Mouse (Mus musculus): ENCODE results near the gene Rpl38. TPM values are rescaled to one million over a fixed set of nuclear protein-coding genes. Genes with fewer than 3 reads are reported as not detected.
A peak's percentile ranks its signal among the peaks of the same experiment; 100 is the strongest.

Gene Rpl38
- polyA plus RNA-seq, 1 experiment from 2014 or later, result 747 TPM

GRCm38 (mm10) chr11:114698496-114698895, 30.2 kb downstream of the Rpl38 start:
- Histone ChIP-seq H3K9ac (no peak overlapping the region), H3K27me3 (no peaks in the 10 kb centered on the region), H3K4me1 (replicated peaks) (peaks cover 5% of the 10 kb centered on the region), H3K4me2 (no peak overlapping the region), H3K36me3 (no peaks in the 10 kb centered on the region), H3K27ac (replicated peaks) (no peak overlapping the region), H3K4me3 (no peak overlapping the region), H3K9me3 (no peaks in the 10 kb centered on the region)
- no peak for ATAC-seq (ENCODE audit: low FRiP score, low read depth)
- WGBS, result 95% methylated on average over 7 of the region's 7 CpGs

GRCm38 (mm10) chr11:114699511-114699910, 31.2 kb downstream of the Rpl38 start:
- Histone ChIP-seq H3K27ac (replicated peaks) (no peak overlapping the region), H3K4me1 (replicated peaks) (peaks cover 15% of the 10 kb centered on the region), H3K4me2 (no peak overlapping the region), H3K9ac (no peak overlapping the region), H3K4me3 (no peak overlapping the region), H3K27me3 (no peaks in the 10 kb centered on the region), H3K36me3 (no peaks in the 10 kb centered on the region), H3K9me3 (no peaks in the 10 kb centered on the region)
- WGBS, result 91% methylated on average over 12 of the region's 12 CpGs
- ATAC-seq (ENCODE audit: low FRiP score, low read depth), result no peak

DNA sequence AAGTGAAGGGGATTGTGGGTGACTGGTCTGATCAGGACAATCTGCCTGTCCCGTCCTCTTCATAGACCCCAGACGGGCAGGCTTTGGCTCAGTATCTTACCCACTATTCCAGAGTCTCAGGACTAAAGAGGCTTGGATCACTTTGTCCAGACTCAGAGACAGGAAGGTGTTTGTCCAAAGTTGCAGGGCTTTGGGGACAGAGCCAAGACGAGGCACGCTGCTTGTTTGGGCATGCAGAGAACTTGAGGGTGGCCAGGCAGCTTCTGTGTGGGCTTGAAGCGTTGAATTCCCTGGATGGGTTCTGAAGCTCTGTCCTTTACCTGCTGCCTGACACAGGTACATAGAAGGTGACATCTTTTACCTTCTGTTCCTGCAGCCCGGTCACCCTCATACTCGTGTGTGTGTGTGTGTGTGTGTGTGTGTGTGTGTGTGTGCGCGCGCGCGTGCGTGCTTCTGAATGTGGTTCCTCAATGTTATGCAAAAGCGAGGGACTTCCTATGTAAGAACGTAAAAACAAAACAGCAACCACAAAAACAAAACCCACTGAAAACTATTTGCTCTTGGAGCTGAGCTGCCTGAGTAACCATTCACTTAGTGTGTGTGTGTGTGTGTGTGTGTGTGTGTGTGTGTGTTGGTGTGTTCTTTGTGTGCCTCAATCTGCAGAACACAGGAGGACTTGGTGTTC, 34.1 kb downstream of the Rpl38 start:
- no peaks in the 10 kb centered on the region for H3K36me3 ChIP-seq
- no peak overlapping the region for H3K4me2 ChIP-seq
- 87% methylated on average over 15 of the region's 15 CpGs for WGBS

DNA sequence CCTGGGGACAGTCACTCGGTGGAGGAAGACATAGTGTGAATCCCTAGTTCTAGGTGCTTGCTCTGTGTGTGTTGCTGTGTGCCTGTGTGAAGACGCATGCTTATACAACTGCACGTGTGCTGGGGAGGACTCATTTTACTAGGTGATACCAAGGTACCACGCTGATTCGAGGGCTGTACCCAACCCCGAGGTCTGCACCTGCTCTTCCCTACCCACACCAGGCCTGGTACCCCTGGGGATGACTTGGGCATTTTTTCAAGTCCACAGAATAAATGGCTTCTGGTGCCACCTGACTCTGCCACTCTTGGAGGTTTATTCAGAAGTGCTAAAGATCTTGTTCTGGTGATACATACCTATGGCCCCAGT, 34.7 kb downstream of the Rpl38 start:
- Histone ChIP-seq H3K9me3 (no peaks in the 10 kb centered on the region), H3K27ac (replicated peaks) (no peak overlapping the region), H3K4me2 (no peak overlapping the region), H3K4me3 (no peak overlapping the region), H3K36me3 (no peaks in the 10 kb centered on the region), H3K9ac (no peak overlapping the region), H3K27me3 (no peaks in the 10 kb centered on the region), H3K4me1 (replicated peaks) (peaks cover 19% of the 10 kb centered on the region)
- no peak for ATAC-seq (ENCODE audit: low FRiP score, low read depth)
- 80% methylated on average over 6 of the region's 6 CpGs for WGBS

More for the DNA sequence above, 34.1 kb downstream of the Rpl38 start:
- Histone ChIP-seq H3K9ac (no peak overlapping the region), H3K4me3 (no peak overlapping the region), H3K27me3 (no peaks in the 10 kb centered on the region), H3K4me1 (replicated peaks) (peaks cover 19% of the 10 kb centered on the region), H3K27ac (replicated peaks) (no peak overlapping the region), H3K9me3 (no peaks in the 10 kb centered on the region)
- no peak for ATAC-seq (ENCODE audit: low FRiP score, low read depth)

GRCm38 (mm10) chr11:114704071-114704913, 36.0 kb downstream of the Rpl38 start:
- peaks cover 19% of the 10 kb centered on the region for H3K4me1 ChIP-seq (replicated peaks)
- H3K4me2 ChIP-seq, result peak overlapping the region; percentile 19; the same call in 1 of the 2 replicates
- H3K9ac ChIP-seq, result no peak overlapping the region
- no peaks in the 10 kb centered on the region for H3K9me3 ChIP-seq
- H3K27me3 ChIP-seq, result no peaks in the 10 kb centered on the region
- H3K36me3 ChIP-seq, result no peaks in the 10 kb centered on the region
- no peak overlapping the region for H3K4me3 ChIP-seq
- ATAC-seq (ENCODE audit: low FRiP score, low read depth), result peak; percentile 92
- H3K27ac ChIP-seq (replicated peaks), result peak overlapping the region; percentile 64
- WGBS, result 29% methylated on average over 22 of the region's 22 CpGs

DNA sequence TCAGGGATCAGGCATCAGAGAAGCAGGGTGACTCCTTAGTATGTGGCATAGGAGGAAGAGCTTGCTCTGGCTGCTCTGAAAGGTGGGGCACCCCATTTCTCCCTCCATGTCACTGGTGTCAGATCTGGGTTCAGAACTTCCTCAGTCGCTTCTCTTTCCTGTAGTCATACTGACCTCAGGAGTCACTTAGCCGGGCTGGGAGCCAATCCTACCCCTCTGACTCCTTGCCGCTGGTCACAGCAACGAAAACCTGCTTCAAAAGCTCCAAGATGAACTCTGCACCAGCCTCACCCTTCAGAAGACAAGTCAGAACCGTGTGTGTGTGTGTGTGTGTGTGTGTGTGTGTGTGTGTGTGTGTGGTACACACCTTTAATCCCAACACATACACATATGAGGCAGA, 38.0 kb downstream of the Rpl38 start:
- ATAC-seq (ENCODE audit: low FRiP score, low read depth), result no peak
- H3K4me3 ChIP-seq, result no peak overlapping the region
- no peak overlapping the region for H3K27ac ChIP-seq (replicated peaks)
- 88% methylated on average over 5 of the region's 5 CpGs for WGBS
- H3K9me3 ChIP-seq, result no peaks in the 10 kb centered on the region
- H3K4me2 ChIP-seq, result no peak overlapping the region
- peaks cover 19% of the 10 kb centered on the region for H3K4me1 ChIP-seq (replicated peaks)
- H3K9ac ChIP-seq, result no peak overlapping the region
- no peaks in the 10 kb centered on the region for H3K36me3 ChIP-seq
- H3K27me3 ChIP-seq, result no peaks in the 10 kb centered on the region

- Histone ChIP-seq H3K36me3 (no peaks in the 10 kb centered on the region), H3K9ac (no peak overlapping the region), H3K4me2 (no peak overlapping the region), H3K27me3 (no peaks in the 10 kb centered on the region), H3K4me3 (no peak overlapping the region), H3K27ac (replicated peaks) (no peak overlapping the region), H3K4me1 (replicated peaks) (peaks cover 8% of the 10 kb centered on the region; the same call in 1 of the 2 replicates), H3K9me3 (no peaks in the 10 kb centered on the region)
- no peak for ATAC-seq (ENCODE audit: low FRiP score, low read depth)
- 81% methylated on average over 3 of the region's 3 CpGs for WGBS
Observed at GRCm38 (mm10) chr11:114711393-114711792, 43.1 kb downstream of the Rpl38 start.

- Histone ChIP-seq H3K27me3 (no peaks in the 10 kb centered on the region), H3K36me3 (no peaks in the 10 kb centered on the region), H3K4me1 (replicated peaks) (peaks cover 8% of the 10 kb centered on the region; the same call in 1 of the 2 replicates), H3K4me2 (no peak overlapping the region), H3K9me3 (no peaks in the 10 kb centered on the region), H3K9ac (no peak overlapping the region), H3K4me3 (no peak overlapping the region), H3K27ac (replicated peaks) (no peak overlapping the region)
- 57% methylated on average over 12 of the region's 12 CpGs for WGBS
- peak; percentile 63; the same call in 1 of the 2 replicates for ATAC-seq (ENCODE audit: low FRiP score, low read depth)
Observed at GRCm38 (mm10) chr11:114711861-114712260, 43.5 kb downstream of the Rpl38 start.

GRCm38 (mm10) chr11:114714526-114714925, 46.2 kb downstream of the Rpl38 start:
- H3K36me3 ChIP-seq, result no peaks in the 10 kb centered on the region
- WGBS, result 84% methylated on average over 6 of the region's 6 CpGs
- H3K4me1 ChIP-seq (replicated peaks), result peaks cover 8% of the 10 kb centered on the region; the same call in 1 of the 2 replicates

GRCm38 (mm10) chr11:114715531-114715930, 47.2 kb downstream of the Rpl38 start:
- Histone ChIP-seq H3K36me3 (no peaks in the 10 kb centered on the region), H3K4me3 (no peak overlapping the region), H3K27ac (replicated peaks) (no peak overlapping the region), H3K9me3 (no peaks in the 10 kb centered on the region), H3K27me3 (no peaks in the 10 kb centered on the region), H3K9ac (no peak overlapping the region), H3K4me1 (replicated peaks) (peaks cover 8% of the 10 kb centered on the region; the same call in 1 of the 2 replicates), H3K4me2 (no peak overlapping the region)
- ATAC-seq (ENCODE audit: low FRiP score, low read depth), result no peak
- WGBS, result 61% methylated on average over 7 of the region's 7 CpGs

More at GRCm38 (mm10) chr11:114714526-114714925, 46.2 kb downstream of the Rpl38 start:
- no peak overlapping the region for H3K27ac ChIP-seq (replicated peaks)
- no peak overlapping the region for H3K4me3 ChIP-seq
- no peak overlapping the region for H3K9ac ChIP-seq
- H3K4me2 ChIP-seq, result no peak overlapping the region
- H3K27me3 ChIP-seq, result no peaks in the 10 kb centered on the region
- ATAC-seq (ENCODE audit: low FRiP score, low read depth), result no peak
- H3K9me3 ChIP-seq, result no peaks in the 10 kb centered on the region

- 90% methylated on average over 10 of the region's 10 CpGs for WGBS
- Histone ChIP-seq H3K36me3 (no peaks in the 10 kb centered on the region), H3K4me1 (replicated peaks) (0 out of 2 replicates have a peak, but pooled peaks cover under 1% of the 10 kb centered on the region), H3K4me2 (no peak overlapping the region), H3K4me3 (no peak overlapping the region), H3K27ac (replicated peaks) (no peak overlapping the region), H3K9ac (no peak overlapping the region), H3K9me3 (no peaks in the 10 kb centered on the region), H3K27me3 (no peaks in the 10 kb centered on the region)
- no peak for ATAC-seq (ENCODE audit: low FRiP score, low read depth)
Observed at GRCm38 (mm10) chr11:114720535-114720934, 52.2 kb downstream of the Rpl38 start.
